Mouse (Mus musculus) left cerebral cortex, postnatal 4 days (tissue): Measurements from ENCODE around the gene Irs3. TPM values are rescaled to one million over a fixed set of nuclear protein-coding genes. Genes with fewer than 3 reads are reported as not detected.
"Not testable (repeated sequence)": the region's sequence is repeated elsewhere in the genome, so short reads cannot be mapped to it uniquely, and the experiment has no call there.

ENCODE experiments used
- DNase-seq: peaks from one replicate; pipeline ENCODE4 v3.0.0-alpha.2; 2022
- intact Hi-C: fragments of 180-260 bp; cut with DNase I; formaldehyde crosslinking; loops from one replicate; pipeline ENCODE4 v1.15.1; 2025
- total RNA-seq, 2 experiments: library from RNA; stranded (reverse); gene quantifications; 2 replicates each; pipeline ENCODE4 v1.2.3; 2021

Irs3 gene
- total RNA-seq, 2 experiments from 2014 or later = 0.28 TPM; not detected in 1

DNA sequence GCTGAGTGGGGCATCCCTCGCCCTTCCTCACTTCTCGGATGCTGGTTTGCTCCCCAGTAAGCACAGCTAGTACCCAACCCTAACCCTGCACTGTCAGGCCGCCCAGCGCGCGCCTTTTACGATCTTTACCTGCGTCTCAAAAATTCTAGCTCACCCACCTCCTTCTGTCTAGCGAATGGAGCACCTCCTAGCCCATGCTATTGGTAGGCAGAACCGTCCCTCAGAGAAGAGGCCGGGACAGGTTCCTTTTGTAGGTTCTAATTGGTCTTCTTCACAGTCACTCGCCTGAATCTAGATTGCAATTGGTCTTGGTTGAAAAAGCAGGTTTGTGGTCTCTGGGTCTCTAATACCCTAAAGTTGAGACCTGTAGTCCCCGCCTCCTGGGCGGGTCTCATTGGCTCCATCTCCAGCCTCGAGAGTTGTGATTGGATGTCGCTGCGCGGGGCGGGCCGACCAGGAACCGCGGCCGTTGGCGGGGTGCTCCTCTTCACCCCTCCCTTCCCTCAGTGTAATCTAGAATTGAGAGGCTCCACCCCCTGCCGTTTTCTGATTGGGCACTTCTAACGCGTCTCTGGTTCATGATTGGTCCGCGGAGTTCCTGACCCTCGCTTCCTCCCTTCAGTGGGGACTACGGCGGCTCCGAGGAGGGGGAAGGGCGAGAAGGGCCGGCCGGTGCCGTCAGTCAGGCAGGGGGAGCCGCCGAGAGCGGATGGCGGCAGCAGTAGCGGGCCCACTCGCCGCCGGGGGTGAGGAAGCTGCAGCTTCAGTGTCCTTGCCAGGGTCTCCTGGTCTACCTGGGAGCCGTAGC lies 16.8 kb downstream of the Irs3 start, which contains the start of the genes Fbxo24, Lrch4 and Gm20605:
TSS of gene Fbxo24 (minus strand) at position 505 of the 808 bp plus-strand sequence.
TSS of gene Lrch4 (plus strand) at position 624 of the 808 bp plus-strand sequence.
TSS of gene Gm20605 (plus strand) at position 678 of the 808 bp plus-strand sequence.
- intact Hi-C loops = no loop called here
- DNase-seq = peak; percentile 100

DNA sequence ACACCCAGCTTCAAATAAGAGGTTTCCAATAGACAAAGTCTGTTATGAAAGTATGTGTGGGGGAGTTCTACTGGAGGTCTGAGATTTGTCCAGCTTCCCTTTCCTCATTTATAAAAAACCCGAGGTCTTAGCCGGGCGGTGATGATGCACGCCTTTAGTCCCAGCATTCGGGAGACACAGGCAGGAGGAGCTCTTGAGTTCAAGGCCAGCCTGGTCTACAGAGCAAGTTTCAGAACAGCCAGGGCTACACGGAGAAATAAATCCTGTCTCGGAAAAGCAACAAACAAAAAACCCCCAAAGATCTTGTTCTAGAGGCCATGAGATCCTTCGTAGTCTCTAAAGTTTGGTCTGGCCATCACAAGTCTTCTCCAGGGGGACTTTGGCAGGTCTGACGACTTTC lies 17.5 kb downstream of the Irs3 start:
- intact Hi-C loops = no loop called here
- DNase-seq = no peak

- intact Hi-C loops = no loop called here
- DNase-seq = no peak
These were observed 21.5 kb downstream of the Irs3 start for GRCm38 (mm10) chr5:137623937-137624530.

- intact Hi-C loops = no loop called here
- DNase-seq = no peak
These were observed 30.2 kb downstream of the Irs3 start for GRCm38 (mm10) chr5:137615347-137615746.

GRCm38 (mm10) chr5:137614921-137615320 lies 30.6 kb downstream of the Irs3 start:
- DNase-seq, intact Hi-C loops: not testable (repeated sequence)

DNA sequence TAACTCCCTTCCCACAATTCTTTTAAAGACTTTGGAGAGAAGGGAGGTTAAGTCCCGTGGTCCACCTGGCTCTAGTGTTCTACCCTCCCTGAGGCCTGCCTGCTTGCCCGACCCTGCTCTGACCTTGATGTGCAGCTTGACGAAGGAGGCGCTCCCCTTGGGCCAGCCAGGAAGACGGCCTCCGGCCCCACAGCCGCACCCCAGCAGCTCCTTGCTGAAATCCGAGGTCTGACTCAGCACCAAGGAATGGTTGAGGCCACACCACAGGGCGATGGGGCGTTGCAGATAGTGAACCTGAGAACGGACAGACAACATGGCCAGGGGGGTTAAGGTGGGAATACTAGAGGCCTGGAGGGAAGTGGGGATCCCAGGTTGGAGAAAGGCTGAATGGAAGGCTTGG lies 32.0 kb downstream of the Irs3 start, which contains the start of gene Pcolce:
TSS of gene Pcolce (minus strand) at position 235 of the 400 bp plus-strand sequence.
- intact Hi-C loops = no loop called here
- DNase-seq = no peak

DNA sequence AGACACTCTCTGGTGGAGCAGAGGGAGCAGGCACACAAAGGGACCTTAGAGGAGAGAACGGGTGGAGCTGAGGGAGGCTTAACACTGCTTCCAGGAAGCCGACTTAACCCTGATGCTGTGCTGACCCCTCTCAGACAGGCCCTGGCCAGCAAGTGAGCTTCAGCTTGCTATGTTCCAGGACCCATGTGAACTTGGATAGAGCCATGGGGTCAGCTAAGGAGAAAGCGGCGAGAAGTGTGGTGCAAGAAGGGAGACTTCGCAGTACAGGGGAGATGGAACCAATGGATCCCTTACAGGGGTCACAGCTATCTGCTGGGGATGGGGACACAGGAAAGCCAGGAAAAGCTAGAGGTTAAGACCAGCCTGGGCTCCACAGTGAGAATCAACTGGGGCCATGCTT lies 32.4 kb downstream of the Irs3 start:
- no peak for DNase-seq
- intact Hi-C loops = no loop called here

GRCm38 (mm10) chr5:137611245-137611602 lies 34.3 kb downstream of the Irs3 start:
- DNase-seq = peak; percentile 35
- intact Hi-C loops = no loop called here

DNA sequence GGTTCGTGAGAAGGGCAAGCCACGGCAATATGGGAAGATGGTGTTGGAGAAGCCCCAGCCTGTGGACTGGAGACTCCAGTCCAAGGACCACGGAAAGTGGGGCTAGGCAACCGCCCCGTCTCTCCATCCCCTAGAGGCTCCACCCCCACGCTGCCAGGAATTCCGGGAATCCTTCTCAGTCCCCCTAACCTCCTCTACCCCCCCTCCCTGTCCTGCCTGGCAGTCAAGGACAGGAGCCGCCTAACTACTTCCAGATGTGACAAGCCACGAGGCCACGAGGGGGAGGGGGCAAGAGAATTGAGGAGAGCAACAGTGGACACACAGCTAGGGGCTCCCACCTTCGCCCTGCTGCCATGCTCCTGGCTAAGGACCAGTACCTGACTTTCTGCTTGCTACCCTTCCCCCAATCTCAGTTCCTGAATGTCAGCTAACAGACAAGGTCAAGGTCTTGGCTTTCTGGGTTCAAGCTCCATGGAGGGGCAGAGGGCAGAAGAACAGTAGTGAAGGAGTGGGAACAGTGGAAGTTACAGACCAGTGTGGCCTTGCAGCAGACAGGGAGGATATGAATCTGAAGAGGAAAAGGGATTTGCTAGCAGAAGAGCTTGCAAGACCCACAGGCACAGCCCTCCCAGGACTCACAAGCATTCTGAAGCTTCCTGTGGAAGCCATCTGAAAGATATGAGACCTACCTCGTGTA lies 34.8 kb downstream of the Irs3 start:
- no peak for DNase-seq
- intact Hi-C loops = no loop called here

GRCm38 (mm10) chr5:137610056-137610455 lies 35.5 kb downstream of the Irs3 start:
- DNase-seq = no peak
- intact Hi-C loops = no loop called here

GRCm38 (mm10) chr5:137609292-137609691 lies 36.2 kb downstream of the Irs3 start:
- intact Hi-C loops = no loop called here
- DNase-seq = no peak

DNA sequence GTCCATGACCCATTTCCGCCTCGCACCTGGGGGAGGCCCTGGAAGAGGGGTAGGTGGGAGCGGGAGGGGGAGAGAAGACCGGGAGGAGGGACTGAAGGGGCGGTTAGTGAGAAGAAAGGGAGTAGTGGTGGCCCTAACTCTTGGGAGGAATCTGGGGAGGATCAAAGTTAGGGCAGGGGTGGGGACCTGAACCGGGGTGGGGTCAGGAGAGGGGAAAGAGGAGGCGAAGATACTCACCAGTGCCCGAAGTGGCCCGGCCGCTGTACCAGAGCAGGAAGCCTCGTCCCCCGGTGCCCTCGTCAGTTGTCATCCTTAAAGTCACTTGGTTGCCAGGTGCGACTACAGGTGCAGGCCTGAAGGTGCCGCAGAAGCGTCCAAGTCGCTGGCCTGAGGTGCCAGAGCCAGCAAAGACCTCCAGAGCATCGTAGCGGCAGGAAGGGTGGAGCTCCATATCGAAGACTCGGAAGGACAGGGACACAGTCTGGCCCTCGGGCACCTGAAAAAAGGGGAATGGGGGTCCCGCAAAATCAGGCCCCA lies 36.8 kb downstream of the Irs3 start:
- no peak for DNase-seq
- intact Hi-C loops = no loop called here

DNA sequence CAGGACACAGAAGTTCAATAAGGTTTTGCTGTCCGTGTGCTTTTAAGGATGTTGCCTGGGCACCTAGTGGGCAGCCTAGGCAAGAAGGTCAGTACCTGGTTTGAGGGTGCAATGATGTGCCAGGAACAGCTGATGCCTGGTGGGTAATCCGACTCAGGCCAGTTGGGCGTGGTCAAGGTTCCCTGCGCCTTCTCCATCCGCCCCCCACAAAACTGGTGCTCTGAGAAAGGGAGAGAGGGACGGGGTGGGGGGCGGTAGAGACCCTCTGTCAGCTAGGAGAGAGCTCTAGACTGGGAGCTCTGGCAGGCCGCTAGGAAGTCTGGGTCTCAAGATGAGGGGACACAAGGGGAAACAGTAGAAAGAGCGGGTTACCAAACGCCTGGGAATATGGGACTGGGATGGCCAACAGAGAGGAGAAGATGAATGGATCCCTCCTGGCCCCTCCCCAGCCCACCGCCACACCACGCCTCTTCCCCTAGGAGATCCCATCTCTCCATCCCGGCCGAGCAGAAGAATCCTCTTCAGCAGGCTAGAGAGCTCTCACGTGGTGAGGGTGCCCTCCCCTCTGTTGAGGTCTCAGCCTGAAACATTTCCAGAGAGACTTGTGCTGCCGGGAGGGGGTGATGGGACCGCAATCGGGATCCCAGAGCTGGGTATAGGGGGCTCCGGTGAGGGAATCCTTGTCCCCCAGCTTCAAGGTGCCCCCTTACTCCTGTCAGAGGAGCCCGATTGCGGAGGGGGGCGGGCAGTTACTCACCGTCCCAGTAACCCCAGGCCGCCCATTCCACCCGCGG lies 37.5 kb downstream of the Irs3 start:
- no peak for DNase-seq
- intact Hi-C loops = no loop called here

- DNase-seq = no peak
These were observed 44.2 kb downstream of the Irs3 start for GRCm38 (mm10) chr5:137601365-137601729.

DNA sequence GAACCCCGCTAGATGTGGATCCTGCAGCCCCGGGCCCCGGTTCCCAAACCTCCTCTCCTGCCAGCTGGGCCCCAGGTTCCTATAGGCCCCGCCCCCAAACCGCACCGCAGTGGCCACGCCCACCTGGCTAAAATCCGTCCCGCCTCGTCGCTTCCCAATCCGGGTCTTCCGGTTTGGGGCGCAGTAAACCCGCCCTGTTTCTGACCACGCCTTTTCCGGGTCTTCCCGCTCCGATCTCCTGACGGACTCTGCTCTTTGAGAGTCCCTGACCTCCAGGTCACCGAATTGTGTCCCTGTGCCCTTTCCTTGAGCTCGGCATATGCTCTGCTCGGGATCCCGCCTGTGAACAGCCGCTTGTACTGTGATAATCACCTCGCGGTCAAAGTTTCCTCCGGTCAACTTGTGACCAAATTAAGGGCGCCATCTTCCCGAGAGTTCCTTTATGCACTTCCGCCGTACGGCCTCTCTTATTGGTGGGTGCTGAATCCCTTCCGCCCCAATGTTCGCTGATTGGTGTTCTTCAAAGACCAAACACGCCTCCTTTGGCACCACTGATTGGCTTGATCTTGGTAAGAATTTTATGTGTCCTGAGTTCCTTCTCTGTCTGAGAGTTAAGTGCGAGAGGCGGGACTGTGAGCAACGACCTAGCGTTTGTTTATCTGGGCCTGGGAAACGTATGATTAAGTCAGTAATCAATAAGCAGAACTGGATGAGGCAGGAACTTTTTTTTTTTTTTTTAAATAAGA lies 44.7 kb downstream of the Irs3 start, which contains the start of gene Mospd3:
TSS of gene Mospd3 (minus strand) at position 440 of the 746 bp plus-strand sequence.
- intact Hi-C loops = no loop called here

More at GRCm38 (mm10) chr5:137601365-137601729, 44.2 kb downstream of the Irs3 start:
- intact Hi-C loops = no loop called here

GRCm38 (mm10) chr5:137600281-137600618 lies 45.3 kb downstream of the Irs3 start:
- intact Hi-C loops = no loop called here
- DNase-seq = no peak

More for the DNA sequence above, 44.7 kb downstream of the Irs3 start, which contains the start of gene Mospd3:
- peak; percentile 96 for DNase-seq

DNA sequence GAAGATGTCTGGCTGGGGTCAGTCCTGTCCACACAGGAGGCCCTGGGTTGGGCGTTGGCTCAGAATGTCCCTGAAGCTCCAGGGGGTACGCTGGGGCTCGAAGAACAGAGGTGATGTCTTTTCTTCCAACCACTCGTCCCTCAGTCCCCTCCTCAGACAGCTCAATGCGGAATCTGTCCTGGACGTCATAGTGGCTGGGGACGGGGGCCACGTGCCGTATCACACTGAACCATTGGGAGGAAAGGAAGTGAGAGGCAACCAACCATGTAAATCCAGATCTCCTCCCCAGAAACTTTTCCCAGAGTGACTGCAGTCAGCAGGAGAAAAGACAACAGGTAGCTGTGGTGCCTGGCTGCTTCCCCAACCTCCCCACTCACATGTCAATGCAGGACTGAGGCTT lies 45.9 kb downstream of the Irs3 start:
- intact Hi-C loops = no loop called here
- no peak for DNase-seq

- no peak for DNase-seq
- intact Hi-C loops = no loop called here
These were observed 47.3 kb downstream of the Irs3 start for GRCm38 (mm10) chr5:137598100-137598826.

DNA sequence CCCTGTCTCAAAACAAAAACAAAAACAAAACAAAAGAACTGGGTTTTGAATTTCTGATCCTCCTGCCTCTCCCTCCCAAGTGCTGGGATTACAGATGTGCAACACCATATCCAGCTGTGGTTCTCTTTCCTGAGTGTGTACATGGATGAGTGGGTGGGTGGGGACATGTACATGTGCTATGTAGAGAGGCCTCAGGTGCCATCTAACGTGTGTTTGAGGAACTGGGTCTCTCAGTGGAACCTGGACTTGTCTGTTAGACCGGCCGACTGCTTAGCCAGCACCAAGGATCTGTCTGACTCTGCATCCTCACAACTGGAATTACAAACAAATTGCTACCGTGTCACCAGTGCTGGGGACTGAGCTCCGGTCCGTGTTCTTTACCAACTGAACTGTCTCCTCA lies 47.9 kb downstream of the Irs3 start:
- DNase-seq = no peak
- intact Hi-C loops = no loop called here
